Mouse (Mus musculus) cerebellum, adult 2 months (tissue): ENCODE measurements around the gene Pnmt. TPM values are rescaled to one million over a fixed set of nuclear protein-coding genes. Genes with fewer than 3 reads are reported as not detected.
"Not testable (repeated sequence)": the region's sequence is repeated elsewhere in the genome, so short reads cannot be mapped to it uniquely, and the experiment has no call there.

Experiments used
- DNase-seq, 2 experiments: peaks; one replicate each; pipeline ENCODE4 v3.0.0; 2021
- H3K27ac ChIP-seq: fragments of 200-500 bp; 2 replicates; pipeline ENCODE4 v1.5.1; 2012; ENCODE audit warnings: low read length, control low read depth, inconsistent platforms; ENCODE audit not compliant: insufficient read depth
- H3K27me3 ChIP-seq: fragments of 200-500 bp; 2 replicates; pipeline ENCODE4 v1.6.1; 2012; ENCODE audit warnings: inconsistent platforms, mild to moderate bottlenecking, low read length, moderate library complexity; ENCODE audit not compliant: control insufficient read depth, insufficient read depth
- H3K4me1 ChIP-seq: fragments of 200-500 bp; 2 replicates; pipeline ENCODE4 v1.6.1; 2011; ENCODE audit warnings: low read length; ENCODE audit not compliant: control insufficient read depth, insufficient read depth
- H3K4me3 ChIP-seq: fragments of 200-500 bp; replicated peaks from 2 replicates; pipeline ENCODE3; 2011; ENCODE audit warnings: mild to moderate bottlenecking, low read depth, low read length, control low read depth; ENCODE audit not compliant: insufficient read depth
- CTCF ChIP-seq: fragments of 200-500 bp; IDR thresholded peaks from 2 replicates; pipeline ENCODE4 v1.5.1; 2011; ENCODE audit warnings: low read depth, mild to moderate bottlenecking, control low read depth, low read length, moderate library complexity, borderline replicate concordance; ENCODE audit not compliant: insufficient read depth
- POLR2A ChIP-seq: fragments of 200-500 bp; IDR thresholded peaks from 2 replicates; pipeline ENCODE4 v1.6.1; 2011; ENCODE audit warnings: low read length, control low read depth, borderline replicate concordance; ENCODE audit not compliant: insufficient read depth
- WGBS: fragments of 180-500 bp; shearing (Covaris S2); methylation state at CpG from one replicate; pipeline ENCODE4 v1.1.7; 2018; 5-methylcytosine and 5-hydroxymethylcytosine counted together
- polyA plus RNA-seq: library from polyadenylated mRNA; depleted of rRNA; stranded (reverse); fragments of >200 nt; gene quantifications from 2 replicates; pipeline ENCODE4 v1.2.3, GENCODE M21; 2012

The Pnmt gene
- polyA plus RNA-seq, 1 experiment, result 0.26 TPM

DNA sequence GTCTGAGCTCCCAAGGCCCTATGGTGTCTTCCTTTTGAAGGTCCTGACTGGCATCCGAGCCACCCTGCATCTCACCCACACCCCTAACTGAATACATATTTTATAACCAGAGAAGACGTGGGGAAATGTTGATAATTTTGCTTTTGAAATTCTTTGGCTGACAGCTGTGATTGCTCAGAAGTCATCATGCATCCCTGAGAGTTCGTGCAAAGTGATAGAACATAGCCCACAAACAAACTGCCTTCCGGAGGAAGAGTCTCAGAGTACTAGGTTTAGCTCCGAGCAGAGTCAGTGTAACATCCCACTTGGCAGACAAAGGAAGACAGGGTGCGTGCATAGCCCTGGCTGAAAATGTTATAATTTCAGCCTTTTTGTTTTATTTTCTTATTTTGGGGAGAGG lies 13.0 kb upstream of the Pnmt start:
- no peaks in the 10 kb centered on the region for H3K27me3 ChIP-seq
- H3K4me3 ChIP-seq, result no peak overlapping the region
- TF ChIP-seq POLR2A (no peak), CTCF (no peak)
- no peak overlapping the region for H3K27ac ChIP-seq
- no peak for DNase-seq
- H3K4me1 ChIP-seq, result peaks cover 29% of the 10 kb centered on the region
- WGBS, result 91% methylated on average over 6 of the region's 6 CpGs

- WGBS, result 30% methylated on average over 8 of the region's 8 CpGs
- Histone ChIP-seq H3K27ac (no peak overlapping the region), H3K27me3 (no peaks in the 10 kb centered on the region), H3K4me3 (no peak overlapping the region), H3K4me1 (peaks cover 23% of the 10 kb centered on the region)
- no peak for DNase-seq
- TF ChIP-seq CTCF (no peak), POLR2A (no peak)
Measured at GRCm38 (mm10) chr11:98374266-98374665, 12.0 kb upstream of the Pnmt start.

DNA sequence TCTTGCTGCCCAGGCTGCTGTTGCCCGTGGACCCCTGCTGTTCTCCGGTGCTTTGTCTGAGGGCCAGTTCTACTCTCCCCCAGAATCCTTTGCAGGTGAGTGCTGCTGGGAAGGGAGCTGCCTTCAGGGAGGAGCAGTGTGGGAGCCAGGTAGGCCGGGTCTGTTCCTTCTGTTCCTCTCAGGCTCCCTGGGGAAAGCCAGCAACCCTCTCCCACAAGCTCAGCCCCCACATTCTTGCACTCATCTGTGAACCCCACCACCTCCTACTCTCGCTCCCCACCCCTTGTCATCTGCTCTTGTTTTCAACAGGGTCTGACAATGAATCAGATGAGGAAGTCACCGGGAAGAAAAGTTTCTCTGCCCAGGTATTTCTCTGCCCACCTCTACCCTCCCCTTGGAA lies 9.5 kb upstream of the Pnmt start:
- H3K27me3 ChIP-seq, result no peaks in the 10 kb centered on the region
- H3K4me3 ChIP-seq, result no peak overlapping the region
- no peak overlapping the region for H3K27ac ChIP-seq
- 63% methylated on average over 5 of the region's 5 CpGs for WGBS
- H3K4me1 ChIP-seq, result peaks cover 19% of the 10 kb centered on the region
- DNase-seq, result no peak
- TF ChIP-seq POLR2A, result no peak

GRCm38 (mm10) chr11:98377787-98378186 lies 8.5 kb upstream of the Pnmt start:
- DNase-seq, result no peak
- no peaks in the 10 kb centered on the region for H3K27me3 ChIP-seq
- TF ChIP-seq CTCF (no peak), POLR2A (no peak)
- 36% methylated on average over 11 of the region's 11 CpGs for WGBS
- H3K27ac ChIP-seq, result no peak overlapping the region
- H3K4me3 ChIP-seq, result no peak overlapping the region
- H3K4me1 ChIP-seq, result peaks cover 19% of the 10 kb centered on the region

GRCm38 (mm10) chr11:98379379-98379778 lies 6.9 kb upstream of the Pnmt start:
- Histone ChIP-seq H3K4me1 (peaks cover 28% of the 10 kb centered on the region), H3K27me3 (no peaks in the 10 kb centered on the region), H3K4me3 (no peak overlapping the region), H3K27ac (no peak overlapping the region)
- TF ChIP-seq POLR2A (no peak), CTCF (no peak)
- WGBS, result 90% methylated on average over 7 of the region's 7 CpGs
- DNase-seq, result no peak

DNA sequence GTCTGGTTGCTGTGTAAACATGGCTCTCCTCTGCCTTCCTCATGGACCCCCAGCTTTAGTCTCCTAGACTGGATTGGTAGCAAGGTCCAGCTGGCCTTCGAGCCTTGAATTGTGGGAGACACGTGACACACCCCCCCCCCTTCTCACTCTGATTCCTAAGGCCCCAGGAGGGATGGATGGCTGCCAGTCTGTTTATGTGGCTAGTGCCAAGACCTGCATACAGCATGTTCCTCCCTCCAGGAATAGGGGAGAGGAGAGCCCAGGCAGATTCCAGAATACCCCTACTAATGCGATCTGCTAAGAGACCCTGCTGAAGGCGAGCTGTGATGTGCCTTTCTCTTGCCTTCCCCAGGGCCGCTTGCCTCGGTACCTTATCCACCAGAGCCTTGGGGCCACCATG lies 6.1 kb upstream of the Pnmt start:
- DNase-seq, result peak; percentile 53 to 71
- WGBS, result 17% methylated on average over 6 of the region's 6 CpGs
- no peak for TF ChIP-seq CTCF
- no peak for TF ChIP-seq POLR2A
- peaks cover 33% of the 10 kb centered on the region for H3K4me1 ChIP-seq
- H3K4me3 ChIP-seq, result no peak overlapping the region
- H3K27ac ChIP-seq, result no peak overlapping the region
- no peaks in the 10 kb centered on the region for H3K27me3 ChIP-seq

GRCm38 (mm10) chr11:98381651-98382050 lies 4.6 kb upstream of the Pnmt start:
- peaks cover 41% of the 10 kb centered on the region for H3K4me1 ChIP-seq
- H3K27me3 ChIP-seq, result no peaks in the 10 kb centered on the region
- no peak overlapping the region for H3K4me3 ChIP-seq
- peak in 1 of 2 experiments; percentile 4 for DNase-seq
- no peak for TF ChIP-seq POLR2A
- H3K27ac ChIP-seq, result no peak overlapping the region
- WGBS, result 88% methylated on average over 2 of the region's 2 CpGs

DNA sequence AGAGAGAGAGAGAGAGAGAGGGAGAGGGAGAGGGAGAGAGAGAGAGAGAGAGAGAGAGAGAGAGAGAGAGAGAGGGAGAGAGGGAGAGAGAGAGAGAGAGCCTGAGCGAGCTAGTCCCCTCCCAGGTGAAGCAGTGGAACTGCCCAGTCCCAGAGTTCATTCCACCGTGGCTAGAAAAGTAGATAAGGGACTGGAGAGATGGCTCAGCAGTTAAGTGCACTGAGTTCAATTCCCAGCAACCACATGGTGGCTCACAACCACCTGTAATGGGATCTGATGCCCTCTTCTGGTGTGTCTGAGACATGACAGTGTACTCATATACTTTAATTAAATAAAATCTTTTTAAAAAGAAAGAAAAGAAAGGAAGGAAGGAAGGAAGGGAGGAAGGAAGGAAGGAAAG lies 3.8 kb upstream of the Pnmt start:
- DNase-seq, result not testable (repeated sequence)
- WGBS, result 78% methylated on average over 2 of the region's 2 CpGs
- TF ChIP-seq CTCF, result 0 out of 2 replicates have a peak, but pooled peaks have one; percentile 4

More for the DNA sequence above, 3.8 kb upstream of the Pnmt start:
- H3K4me3 ChIP-seq, H3K27ac ChIP-seq, H3K27me3 ChIP-seq: not testable (repeated sequence)
- peaks cover 41% of the 10 kb centered on the region for H3K4me1 ChIP-seq
